Mouse (Mus musculus) ES-E14 (cell line): ENCODE data around the gene Cpne1.

Experiments used
- CHD2 ChIP-seq: IDR thresholded peaks from 2 replicates; pipeline ENCODE4 v1.6.1; 2014; ENCODE audit warnings: mild to moderate bottlenecking, low read depth, low read length, inconsistent platforms
- HCFC1 ChIP-seq: IDR thresholded peaks from 2 replicates; pipeline ENCODE4 v1.6.1; 2012; ENCODE audit warnings: low read length, inconsistent platforms, borderline replicate concordance; ENCODE audit not compliant: insufficient read depth
- MAFK ChIP-seq: IDR thresholded peaks from 2 replicates; pipeline ENCODE4 v1.6.1; 2014; ENCODE audit warnings: mild to moderate bottlenecking, low read depth, low read length, inconsistent platforms; ENCODE audit not compliant: insufficient read depth
- ZC3H11A ChIP-seq: IDR thresholded peaks from 2 replicates; pipeline ENCODE4 v1.6.1; 2012; ENCODE audit warnings: low read depth, mild to moderate bottlenecking, inconsistent platforms, low read length, borderline replicate concordance

DNA sequence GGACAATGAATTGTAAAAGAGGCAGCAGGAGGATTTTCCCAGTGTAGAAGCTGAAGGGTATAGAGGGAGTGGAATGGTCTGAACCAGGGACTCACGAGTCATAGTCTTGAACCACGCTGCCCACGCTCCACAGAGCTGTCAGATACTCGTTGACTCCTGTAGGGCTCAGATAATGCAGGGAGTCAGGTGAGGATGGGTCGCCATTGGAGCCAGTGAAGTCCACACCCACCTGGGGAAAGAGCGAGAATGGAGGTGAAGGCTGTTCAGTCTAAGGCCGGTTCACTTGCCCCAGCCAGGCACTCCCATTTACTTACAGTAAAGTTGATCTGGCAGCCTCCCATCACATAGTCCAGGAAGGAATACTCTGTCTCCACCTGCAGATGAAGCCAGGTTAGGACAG lies 34.3 kb downstream of the Cpne1 start:
- TF ChIP-seq HCFC1 = no peak
- no peak for TF ChIP-seq ZC3H11A
- TF ChIP-seq MAFK = no peak
- TF ChIP-seq CHD2 = no peak
